Mouse (Mus musculus) induced T-regulatory cell, adult 2 months (primary cell): ENCODE data around the gene Ehbp1.

ENCODE experiments used
- DNase-seq: peaks from one replicate; pipeline ENCODE4 v3.0.0-alpha.2; 2012; ENCODE audit warnings: low read depth

The Ehbp1 gene

GRCm38 (mm10) chr11:22055908-22056307, 286.2 kb downstream of the Ehbp1 start:
- DNase-seq: no peak

GRCm38 (mm10) chr11:22053034-22053668, 288.9 kb downstream of the Ehbp1 start:
- no peak for DNase-seq

- DNase-seq: no peak
Observed at GRCm38 (mm10) chr11:22050864-22051263, 291.2 kb downstream of the Ehbp1 start.

- no peak for DNase-seq
Observed at GRCm38 (mm10) chr11:22039854-22040426, 302.2 kb downstream of the Ehbp1 start.

- no peak for DNase-seq
Observed at GRCm38 (mm10) chr11:22034564-22035105, 307.5 kb downstream of the Ehbp1 start.

GRCm38 (mm10) chr11:22033582-22033981, 308.5 kb downstream of the Ehbp1 start:
- DNase-seq: no peak

GRCm38 (mm10) chr11:22020602-22021001, 321.5 kb downstream of the Ehbp1 start:
- no peak for DNase-seq

- no peak for DNase-seq
Observed at GRCm38 (mm10) chr11:22017444-22017843, 324.6 kb downstream of the Ehbp1 start.

- DNase-seq: no peak
Observed at GRCm38 (mm10) chr11:22016341-22016740, 325.8 kb downstream of the Ehbp1 start.

- no peak for DNase-seq
Observed at GRCm38 (mm10) chr11:22008817-22009216, 333.3 kb downstream of the Ehbp1 start.

- DNase-seq: no peak
Observed at GRCm38 (mm10) chr11:22008129-22008596, 333.9 kb downstream of the Ehbp1 start.

GRCm38 (mm10) chr11:22007781-22008110, 334.3 kb downstream of the Ehbp1 start:
- DNase-seq: no peak

- no peak for DNase-seq
Observed at GRCm38 (mm10) chr11:22007088-22007780, 334.9 kb downstream of the Ehbp1 start.

GRCm38 (mm10) chr11:22006471-22007087, 335.5 kb downstream of the Ehbp1 start:
- no peak for DNase-seq

GRCm38 (mm10) chr11:22005281-22005870, 336.7 kb downstream of the Ehbp1 start:
- DNase-seq: no peak

- DNase-seq: no peak
Observed at GRCm38 (mm10) chr11:22004331-22004841, 337.7 kb downstream of the Ehbp1 start.

GRCm38 (mm10) chr11:22003341-22003981, 338.6 kb downstream of the Ehbp1 start:
- DNase-seq: no peak

- no peak for DNase-seq
Observed at GRCm38 (mm10) chr11:22002783-22003340, 339.2 kb downstream of the Ehbp1 start, which contains the start of gene Otx1. Gene Otx1, minus strand, starts transcription at chr11:22002897.

- no peak for DNase-seq
Observed at GRCm38 (mm10) chr11:22002062-22002782, 339.9 kb downstream of the Ehbp1 start.

GRCm38 (mm10) chr11:22001321-22002061, 340.6 kb downstream of the Ehbp1 start:
- no peak for DNase-seq
